Comparison of ENCODE assay signal across 18 mouse cellular contexts in genomic region chr9:112100841-112101595, GRCm38 (mm10).
A peak's percentile ranks its signal among the peaks of the same experiment; 100 is the strongest.
DNase-seq lines count a peak whose midpoint lies in the region; ATAC-seq and TF ChIP-seq lines count a peak whose summit lies in the region.
"Had no signal": no experiment of that assay in that cellular context is flagged by ENCODE, and none has a peak within 500 bp of the region (broad histone marks: within the 10 kb centered on the region; RNA-seq: fewer than 3 reads in every experiment).

No protein-coding gene starts in this region.

- WGBS in forebrain, postnatal 0 days = 52% methylated on average over 3 of the region's 3 CpGs
- 52% methylated on average over 3 of the region's 3 CpGs for WGBS in forebrain, embryonic 13.5 days
- 65% methylated on average over 3 of the region's 3 CpGs for WGBS in midbrain, embryonic 11.5 days
- WGBS in midbrain, embryonic 10.5 days = 80% methylated on average over 3 of the region's 3 CpGs

- H3K4me1 ChIP-seq in forebrain, postnatal 0 days (ENCODE audit: insufficient read depth) = peaks cover 10% of the 10 kb centered on the region
- H3K4me1 ChIP-seq in forebrain, embryonic 13.5 days = peaks cover 15% of the 10 kb centered on the region
- H3K4me1 ChIP-seq in midbrain, embryonic 11.5 days (ENCODE audit: control insufficient read depth, insufficient read depth, low read length) = peaks cover 7% of the 10 kb centered on the region
- peaks cover 18% of the 10 kb centered on the region for H3K4me1 ChIP-seq in midbrain, embryonic 10.5 days
- H3K4me1 ChIP-seq: heart, embryonic 12.5 days had no signal

- no peaks in the 10 kb centered on the region for H3K9me3 ChIP-seq in forebrain, postnatal 0 days (ENCODE audit: low read length)
- no peaks in the 10 kb centered on the region for H3K9me3 ChIP-seq in forebrain, embryonic 13.5 days (replicated peaks)
- H3K9me3 ChIP-seq in midbrain, embryonic 11.5 days (ENCODE audit: control insufficient read depth, low read length) = no peaks in the 10 kb centered on the region
- H3K9me3 ChIP-seq in midbrain, embryonic 10.5 days (replicated peaks) = no peaks in the 10 kb centered on the region
- H3K9me3 ChIP-seq: embryonic facial prominence, embryonic 13.5 days; heart, embryonic 12.5 days; kidney, embryonic 15.5 days had no signal

- ATAC-seq in forebrain, postnatal 0 days = no peak
- ATAC-seq in forebrain, embryonic 13.5 days = no peak
- ATAC-seq in midbrain, embryonic 11.5 days (ENCODE audit: low FRiP score) = no peak
- peak; percentile 93 for ATAC-seq in CD4-positive, CD25-positive, alpha-beta regulatory T cell, adult 4 months
- ATAC-seq in megakaryocyte progenitor cell, adult 5-6 weeks (replicated peaks; ENCODE audit: poor library complexity) = peak; percentile 85
- ATAC-seq: hindbrain, embryonic 16.5 days; lung, postnatal 0 days had no signal

- H3K4me3 ChIP-seq in forebrain, postnatal 0 days (ENCODE audit: low read depth, low read length) = no peak overlapping the region
- H3K4me3 ChIP-seq in forebrain, embryonic 13.5 days = no peak overlapping the region
- no peak overlapping the region for H3K4me3 ChIP-seq in midbrain, embryonic 11.5 days (ENCODE audit: low read depth, low read length)
- H3K4me3 ChIP-seq in midbrain, embryonic 10.5 days = no peak overlapping the region
- H3K4me3 ChIP-seq: embryonic facial prominence, embryonic 13.5 days; heart, embryonic 12.5 days; kidney, embryonic 15.5 days had no signal

- H3K4me2 ChIP-seq in forebrain, postnatal 0 days (ENCODE audit: low read depth) = no peak overlapping the region
- H3K4me2 ChIP-seq in forebrain, embryonic 13.5 days = no peak overlapping the region
- no peak overlapping the region for H3K4me2 ChIP-seq in midbrain, embryonic 11.5 days
- H3K4me2 ChIP-seq: embryonic facial prominence, embryonic 13.5 days; heart, embryonic 12.5 days; kidney, embryonic 15.5 days; liver, embryonic 11.5 days had no signal

- no peak for DNase-seq in forebrain, postnatal 0 days
- peak; percentile 77 for DNase-seq in midbrain, embryonic 11.5 days (ENCODE audit: low spot score, missing footprints)
- DNase-seq in midbrain, embryonic 10.5 days (ENCODE audit: low spot score) = no peak
- DNase-seq in urinary bladder, postnatal 14 days (ENCODE audit: low spot score) = no peak
- DNase-seq in adrenal gland, postnatal 36 days = no peak
- DNase-seq: cerebellum, adult 11 months; cerebellum, postnatal 36 days; gastrocnemius, postnatal 14 days; layer of hippocampus, adult 9-11 months had no signal

- H3K9ac ChIP-seq in forebrain, postnatal 0 days = no peak overlapping the region
- H3K9ac ChIP-seq in forebrain, embryonic 13.5 days = no peak overlapping the region
- H3K9ac ChIP-seq in midbrain, embryonic 11.5 days (ENCODE audit: low read length) = no peak overlapping the region
- H3K9ac ChIP-seq: embryonic facial prominence, embryonic 13.5 days; heart, embryonic 12.5 days; kidney, embryonic 15.5 days had no signal

- peaks cover 20% of the 10 kb centered on the region for H3K36me3 ChIP-seq in forebrain, postnatal 0 days (ENCODE audit: insufficient read depth)
- H3K36me3 ChIP-seq in forebrain, embryonic 13.5 days (ENCODE audit: poor library complexity, severe bottlenecking) = no peaks in the 10 kb centered on the region
- no peaks in the 10 kb centered on the region for H3K36me3 ChIP-seq in midbrain, embryonic 11.5 days (ENCODE audit: control insufficient read depth, insufficient read depth, low read length)
- H3K36me3 ChIP-seq in midbrain, embryonic 10.5 days = no peaks in the 10 kb centered on the region
- H3K36me3 ChIP-seq: embryonic facial prominence, embryonic 13.5 days; heart, embryonic 12.5 days; kidney, embryonic 15.5 days had no signal

- H3K27me3 ChIP-seq in forebrain, postnatal 0 days (ENCODE audit: insufficient read depth, low read length) = no peaks in the 10 kb centered on the region
- no peaks in the 10 kb centered on the region for H3K27me3 ChIP-seq in forebrain, embryonic 13.5 days
- H3K27me3 ChIP-seq in midbrain, embryonic 11.5 days (ENCODE audit: control insufficient read depth, insufficient read depth, low read length) = no peaks in the 10 kb centered on the region
- no peaks in the 10 kb centered on the region for H3K27me3 ChIP-seq in midbrain, embryonic 10.5 days (ENCODE audit: low read depth, poor library complexity, severe bottlenecking)
- H3K27me3 ChIP-seq: embryonic facial prominence, embryonic 13.5 days; heart, embryonic 12.5 days; kidney, embryonic 15.5 days had no signal

- peak overlapping the region; percentile 30 for H3K27ac ChIP-seq in forebrain, postnatal 0 days (ENCODE audit: low read depth, low read length)
- H3K27ac ChIP-seq in forebrain, embryonic 13.5 days = no peak overlapping the region
- H3K27ac ChIP-seq in midbrain, embryonic 11.5 days (ENCODE audit: low read depth, low read length) = no peak overlapping the region
- no peak overlapping the region for H3K27ac ChIP-seq in midbrain, embryonic 10.5 days (replicated peaks)
- H3K27ac ChIP-seq: embryonic facial prominence, embryonic 13.5 days; kidney, embryonic 15.5 days had no signal

- TF ChIP-seq CTCF in forebrain, postnatal 0 days (IDR thresholded peaks at IDR 0.05; ENCODE audit: low read depth) = no peak

Comparison
In these comparisons a context has a peak if more than half of its experiments do, and no peak if none do; other contexts are left out.
1. ATAC-seq: peak in CD4-positive, CD25-positive, alpha-beta regulatory T cell, adult 4 months (single experiment) and megakaryocyte progenitor cell, adult 5-6 weeks (single experiment); none in forebrain, postnatal 0 days (single experiment), forebrain, embryonic 13.5 days (single experiment) and midbrain, embryonic 11.5 days (single experiment).